Mouse (Mus musculus) layer of hippocampus, adult 9-10 months (tissue): ENCODE data around the gene Pdcd1.
"Not testable (repeated sequence)": the region's sequence is repeated elsewhere in the genome, so short reads cannot be mapped to it uniquely, and the experiment has no call there.

ENCODE experiments used
- DNase-seq: peaks from one replicate; pipeline ENCODE4 v3.0.0; 2022; ENCODE audit warnings: low spot score

The Pdcd1 gene

DNA sequence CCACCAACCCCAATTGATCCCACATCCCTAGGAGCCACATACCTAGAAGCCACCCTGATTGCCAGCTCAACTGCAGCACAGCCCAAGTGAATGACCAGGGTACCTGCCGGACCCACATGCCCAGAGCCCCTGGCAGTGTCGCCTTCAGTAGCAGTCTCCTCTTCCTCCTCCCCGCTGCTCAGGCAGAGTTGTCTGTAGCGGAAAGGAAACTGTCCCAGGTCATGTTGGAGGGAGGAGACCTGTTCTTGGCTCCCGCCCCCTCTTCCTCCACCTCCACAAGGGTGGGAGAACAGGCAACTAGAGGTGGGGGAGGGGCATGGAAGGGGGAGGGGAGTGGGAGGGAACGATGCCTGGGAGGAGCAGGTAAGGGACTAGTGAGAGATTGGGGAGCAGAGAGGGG, at the start of gene Pdcd1:
Pdcd1 (minus strand) TSS at position 181 of the 400 bp plus-strand sequence.
- no peak for DNase-seq

DNA sequence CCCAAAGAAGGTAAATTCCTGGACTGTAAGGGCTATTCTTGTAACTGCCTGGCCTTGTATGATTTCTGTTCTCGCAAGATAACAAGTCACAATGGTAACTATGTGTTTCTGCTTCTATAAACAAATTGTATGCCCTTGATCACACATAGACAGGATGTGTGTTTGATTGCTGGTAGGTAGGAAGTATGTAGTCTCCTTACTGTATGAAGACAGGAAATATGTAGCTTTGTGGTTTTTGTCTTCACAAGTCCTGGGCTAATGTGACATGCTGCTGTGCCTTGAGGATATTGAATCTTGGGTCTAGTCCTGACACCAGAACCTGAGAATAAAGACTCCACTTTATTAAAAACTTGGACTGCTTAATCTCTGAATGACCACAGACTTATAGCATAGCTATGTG, 39.4 kb upstream of the Pdcd1 start:
- no peak for DNase-seq

DNA sequence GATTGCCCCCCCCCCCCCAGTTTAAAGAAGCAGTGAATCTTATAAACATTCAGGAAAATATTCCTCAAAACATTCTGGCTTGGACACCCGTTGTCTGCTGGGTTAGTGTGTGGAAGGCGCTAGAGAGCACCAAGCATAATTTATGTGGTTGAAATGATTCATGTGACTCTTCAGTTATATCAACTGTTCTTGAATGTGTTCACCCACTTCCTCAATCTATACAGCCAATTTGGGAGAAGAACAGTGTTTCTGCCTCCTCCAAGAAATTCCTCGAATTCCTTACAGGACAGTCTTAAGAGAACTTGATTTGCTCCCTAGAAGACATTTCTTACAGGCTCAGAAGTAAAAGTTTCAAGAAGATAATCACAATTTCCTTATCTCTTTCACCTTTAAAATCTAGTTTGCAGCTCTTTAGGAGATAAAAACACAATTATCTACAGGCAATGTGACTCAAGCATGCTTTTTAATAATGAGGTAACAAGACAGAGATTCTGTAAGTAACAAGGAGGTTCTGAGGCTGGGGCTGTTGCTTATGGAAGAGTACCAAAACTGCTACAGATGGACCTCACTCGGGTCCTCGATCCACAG, 34.1 kb upstream of the Pdcd1 start:
- DNase-seq, result no peak

DNA sequence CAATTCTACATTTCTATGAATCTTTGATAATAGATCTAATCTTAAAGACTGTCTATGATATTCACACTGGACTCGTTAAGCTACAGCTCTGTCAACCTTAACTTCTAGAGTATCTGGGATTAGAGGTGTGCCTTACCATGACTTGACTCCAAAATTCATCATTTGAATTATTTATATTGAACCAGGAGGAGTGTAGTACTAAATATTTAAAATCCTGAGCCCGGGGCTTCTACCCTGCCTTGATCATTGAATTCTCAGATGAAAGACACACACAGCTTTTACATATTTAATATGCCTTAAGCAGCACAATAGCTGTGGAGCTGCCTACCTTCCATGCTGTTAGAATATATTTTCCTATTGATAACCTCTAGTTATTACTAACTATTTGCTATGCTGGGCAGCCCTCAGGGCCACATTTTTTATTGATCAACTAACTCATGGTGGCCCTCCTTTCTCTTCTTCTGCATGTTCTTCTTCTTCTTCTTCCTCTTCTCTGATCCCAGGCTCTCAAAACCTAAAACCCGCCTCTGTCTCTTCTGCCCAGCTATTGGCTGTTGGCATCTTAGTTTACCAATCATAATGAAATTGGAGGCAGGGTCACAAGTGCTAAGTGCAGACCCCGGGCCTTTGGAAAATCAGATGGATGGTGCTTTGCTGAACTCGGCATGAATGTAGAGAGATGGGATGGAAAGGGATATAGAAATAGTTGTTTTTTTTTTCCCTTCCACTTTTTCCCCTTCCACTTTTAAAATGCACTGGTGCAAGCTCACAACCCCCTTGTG, 33.2 kb upstream of the Pdcd1 start:
- DNase-seq, result no peak

DNA sequence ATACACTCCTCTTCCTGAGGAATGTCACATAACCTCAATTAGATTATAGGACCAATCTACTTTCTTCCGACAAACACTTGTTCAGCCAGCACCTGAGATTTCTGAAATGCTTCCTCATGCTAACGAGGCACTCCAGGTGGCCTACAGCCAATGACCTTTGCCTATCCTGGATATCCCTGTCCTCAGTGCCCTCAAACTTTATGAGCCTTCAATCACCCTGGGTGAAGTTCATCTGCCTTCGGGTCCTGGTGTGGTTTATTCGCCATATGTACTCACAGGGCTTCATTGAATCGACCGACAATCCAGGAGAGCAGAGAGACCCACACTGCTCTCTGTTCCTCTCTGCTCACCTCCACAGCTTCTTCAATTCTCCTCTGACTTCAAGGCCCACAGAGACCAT, 29.4 kb upstream of the Pdcd1 start:
- no peak for DNase-seq

DNA sequence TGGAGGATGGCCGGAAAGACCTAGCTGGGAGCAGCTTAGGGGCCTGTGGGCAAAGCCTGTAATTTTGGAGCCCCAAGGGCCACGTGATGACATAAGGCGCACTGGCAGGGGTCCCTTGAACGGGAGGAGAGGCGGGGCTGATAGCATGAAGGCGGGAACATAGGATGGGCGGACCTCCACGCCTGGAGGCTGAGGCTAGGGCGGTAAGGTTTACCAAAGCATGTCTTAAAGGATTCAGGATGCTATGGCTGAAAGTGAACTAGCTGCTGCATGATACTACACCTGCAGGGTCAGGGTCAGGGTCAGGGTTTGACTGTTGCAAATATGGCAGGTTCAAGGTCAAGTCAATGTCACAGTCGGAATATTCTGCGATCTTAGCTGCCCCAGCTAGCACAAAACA, 28.8 kb upstream of the Pdcd1 start:
- DNase-seq, result no peak

DNA sequence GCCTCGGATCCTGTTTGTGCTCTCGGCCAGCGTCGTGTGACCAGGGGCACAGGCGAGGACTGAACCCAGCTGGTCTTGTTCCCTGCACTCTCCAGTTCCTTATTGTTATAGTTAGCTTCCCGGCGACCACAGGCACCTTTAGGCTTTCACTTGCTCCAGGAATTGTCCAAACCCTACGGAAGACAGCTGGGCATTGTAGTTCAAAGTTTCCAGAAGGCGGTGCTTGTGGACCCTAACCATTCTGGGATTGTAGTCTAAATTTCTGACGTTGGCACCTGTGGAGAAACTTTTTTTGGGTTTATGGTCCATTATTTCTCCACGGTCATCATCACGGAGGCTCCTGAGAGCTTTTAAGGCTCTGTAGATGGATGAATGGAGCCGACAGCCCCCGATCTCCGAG, 28.4 kb upstream of the Pdcd1 start:
- no peak for DNase-seq

DNA sequence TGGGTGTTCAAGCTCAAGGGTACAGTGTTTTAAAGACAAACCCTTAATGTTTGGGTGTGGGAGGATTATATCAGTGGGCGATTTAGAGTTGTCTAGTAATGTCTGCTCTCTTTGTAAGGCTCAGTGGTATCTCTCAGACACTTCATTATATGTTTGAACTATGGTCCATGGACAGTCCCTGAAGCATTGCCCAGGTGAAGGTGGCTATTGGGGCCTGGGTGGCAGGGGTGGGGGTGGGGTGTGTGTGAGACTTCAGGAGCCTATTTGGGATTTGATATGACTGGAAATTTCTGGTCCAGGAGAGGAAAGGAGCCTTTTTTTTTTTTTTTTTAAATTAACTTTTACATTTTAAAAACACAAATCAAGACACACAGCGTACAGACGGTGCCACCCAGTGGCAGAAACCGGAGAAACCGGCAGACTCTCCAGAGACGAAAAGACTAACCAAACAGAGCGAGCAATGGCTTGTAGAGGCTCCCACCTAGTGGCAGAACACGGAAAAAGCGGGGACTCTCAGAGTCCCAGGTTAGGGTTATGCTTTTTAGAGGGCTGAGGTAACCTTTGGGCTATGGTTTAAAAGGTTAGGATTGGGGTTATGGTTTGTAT, 26.6 kb upstream of the Pdcd1 start:
- peak; percentile 98 for DNase-seq

DNA sequence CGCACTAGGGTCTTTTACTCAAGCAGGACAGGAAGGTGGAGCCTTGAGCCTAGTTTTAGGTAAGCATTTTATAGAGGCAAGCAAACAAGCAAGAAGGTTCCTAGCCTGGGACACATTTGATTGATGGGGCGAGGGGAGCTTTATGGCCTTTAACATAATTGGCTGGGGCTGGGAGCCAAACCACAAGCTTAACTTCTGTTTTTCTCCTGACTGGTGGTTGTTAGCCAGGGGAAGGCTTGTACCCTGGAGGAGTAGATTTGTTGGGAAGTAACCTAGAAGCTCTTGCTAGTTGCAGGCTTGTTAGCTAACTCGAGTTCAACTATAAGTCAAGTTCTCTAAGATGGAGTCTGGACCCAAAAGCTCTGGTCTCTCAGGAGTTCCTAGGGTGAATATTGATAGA, 26.0 kb upstream of the Pdcd1 start:
- no peak for DNase-seq

DNA sequence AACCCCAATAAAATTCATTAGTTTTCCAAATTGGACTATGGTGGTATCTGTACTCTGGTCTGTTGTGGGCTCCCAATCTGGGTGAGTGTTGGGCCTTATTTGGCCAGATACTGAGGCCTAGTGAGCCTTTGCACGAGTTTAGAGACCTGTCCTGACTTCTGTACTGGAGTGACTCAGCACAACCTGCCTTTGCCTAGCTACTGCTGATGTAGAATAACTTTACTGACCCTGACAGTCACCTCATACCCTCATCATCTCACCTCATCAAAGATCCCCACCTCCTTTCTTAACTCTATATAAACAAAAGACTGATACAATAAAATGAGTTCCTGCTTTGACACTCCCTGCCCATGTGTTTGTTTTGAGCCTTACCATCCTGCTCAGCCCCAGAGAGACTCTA, 24.3 kb upstream of the Pdcd1 start:
- DNase-seq, result no peak

DNA sequence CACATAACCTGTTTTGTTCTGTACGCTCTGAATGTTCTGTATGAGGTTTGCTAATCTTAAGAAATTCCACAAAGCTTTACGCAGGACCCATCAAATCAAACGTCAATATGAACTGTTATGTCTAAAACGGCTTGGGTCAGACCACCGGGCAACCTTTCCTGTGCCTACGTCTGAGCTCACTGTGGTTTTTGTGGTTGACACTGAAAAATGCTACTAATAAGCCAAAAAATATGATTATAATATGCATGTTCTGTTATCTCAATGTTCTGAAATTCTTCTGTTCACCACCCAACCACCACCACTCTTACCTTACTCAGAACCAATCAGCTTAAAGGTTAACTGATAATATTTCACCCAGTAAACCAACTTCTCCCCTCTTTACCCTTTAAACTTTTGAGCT, 22.4 kb upstream of the Pdcd1 start:
- DNase-seq, result no peak

DNA sequence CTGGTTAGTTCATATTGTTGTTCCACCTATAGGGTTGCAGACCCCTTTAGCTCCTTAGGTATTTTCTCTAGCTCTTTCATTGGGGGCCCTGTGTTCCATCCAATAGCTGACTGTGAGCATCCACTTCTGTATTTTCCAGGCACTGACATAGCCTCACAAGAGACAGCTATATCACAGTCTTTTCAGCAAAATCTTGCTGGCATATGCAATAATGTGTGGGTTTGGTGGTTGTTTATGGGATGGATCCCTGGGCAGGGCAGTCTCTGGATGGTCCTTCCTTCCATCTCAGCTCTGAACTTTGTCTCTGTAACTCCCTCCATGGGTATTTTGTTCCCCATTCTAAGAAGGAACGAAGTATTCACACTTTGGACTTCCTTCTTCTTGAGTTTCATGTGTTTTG, 5.9 kb upstream of the Pdcd1 start:
- not testable (repeated sequence) for DNase-seq

DNA sequence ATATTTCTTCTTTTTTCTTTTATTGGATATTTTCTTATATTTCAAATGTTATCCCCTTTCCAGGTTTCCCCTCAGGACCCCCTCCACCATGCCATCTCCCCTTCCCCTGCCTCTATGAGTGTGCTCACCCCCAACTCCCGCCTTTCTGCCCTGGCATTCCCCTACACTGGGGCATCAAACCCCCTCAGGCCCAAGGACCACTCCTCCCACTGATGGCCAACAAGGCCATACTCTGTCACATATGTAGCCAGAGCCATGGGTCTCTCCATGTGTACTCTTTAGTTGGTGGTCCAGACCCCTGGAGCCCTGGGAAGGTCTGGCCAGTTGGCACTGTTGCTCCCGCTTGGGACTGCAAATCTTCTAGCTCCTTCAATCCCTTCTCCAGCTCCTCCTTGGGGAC, 5.0 kb upstream of the Pdcd1 start:
- DNase-seq, result no peak

DNA sequence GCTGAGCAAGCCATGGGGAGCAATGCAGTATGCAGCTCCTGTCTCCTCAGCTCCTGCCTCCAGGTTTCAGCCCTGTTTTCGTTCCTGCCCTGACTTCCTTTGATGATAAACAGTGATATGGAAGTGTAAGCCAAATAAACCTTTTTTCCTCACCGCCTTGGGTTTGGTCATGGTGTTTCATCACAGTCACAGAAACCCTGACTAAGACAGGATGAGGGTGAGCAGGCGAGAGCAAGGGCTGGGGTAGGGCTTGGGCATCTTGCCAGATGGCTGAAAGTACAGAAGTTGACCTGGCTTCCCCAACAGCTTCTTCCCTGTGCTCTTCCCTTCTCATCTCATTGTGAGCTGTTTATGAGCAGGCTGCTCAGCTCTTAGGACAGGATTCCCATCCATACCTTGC, 3.6 kb upstream of the Pdcd1 start:
- DNase-seq, result no peak

DNA sequence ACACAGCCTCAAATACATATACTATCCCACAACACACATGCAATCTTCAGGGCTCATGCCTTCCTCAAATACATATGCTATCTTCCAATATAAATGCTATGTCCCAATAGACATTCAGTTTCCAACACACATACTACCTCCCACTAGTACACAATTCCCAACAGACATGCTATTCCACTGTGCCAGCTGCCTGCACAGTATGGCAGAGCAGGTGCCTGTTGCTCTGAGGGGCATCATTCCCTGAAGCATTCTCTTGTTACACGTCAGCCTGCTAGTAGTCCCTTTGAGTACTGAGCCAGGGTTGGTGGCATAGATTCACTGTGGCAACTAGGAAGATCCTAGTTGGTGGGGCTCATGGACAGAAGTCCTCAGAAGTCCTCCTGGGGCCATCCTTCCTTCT, 2.1 kb upstream of the Pdcd1 start:
- no peak for DNase-seq

DNA sequence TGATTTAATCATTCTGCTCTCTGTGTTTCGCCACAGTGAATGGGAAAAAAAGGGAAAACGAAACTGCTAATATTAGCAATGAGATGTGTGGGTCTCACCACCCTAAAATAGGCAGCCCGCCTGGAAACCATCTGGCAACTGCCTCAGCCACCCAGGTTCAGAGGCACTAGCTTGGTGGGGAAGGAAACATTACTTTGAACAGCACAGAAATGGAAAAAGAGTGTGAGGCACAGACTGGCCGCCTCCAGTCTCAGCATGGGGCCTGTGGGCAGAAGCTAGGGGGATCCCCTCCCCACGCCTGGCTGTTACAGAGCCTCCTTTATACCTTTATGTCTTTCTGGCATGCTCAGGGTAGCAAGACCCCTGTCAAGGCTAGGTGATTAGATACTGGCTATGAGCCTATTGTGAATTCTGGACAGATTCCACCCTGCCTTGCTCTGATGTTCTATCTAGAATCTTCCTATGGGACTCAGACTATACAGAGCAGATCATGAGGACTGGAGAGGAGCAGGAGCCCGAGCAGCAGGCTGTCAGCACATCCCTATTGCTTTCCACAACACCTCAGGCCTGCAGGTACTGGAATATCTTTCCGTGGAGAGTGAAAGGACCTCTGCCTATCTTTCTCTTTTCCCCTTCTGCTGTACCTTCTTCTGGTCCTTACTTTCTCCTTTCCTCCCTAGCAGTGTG, 1.3 kb upstream of the Pdcd1 start:
- DNase-seq, result peak; percentile 69

DNA sequence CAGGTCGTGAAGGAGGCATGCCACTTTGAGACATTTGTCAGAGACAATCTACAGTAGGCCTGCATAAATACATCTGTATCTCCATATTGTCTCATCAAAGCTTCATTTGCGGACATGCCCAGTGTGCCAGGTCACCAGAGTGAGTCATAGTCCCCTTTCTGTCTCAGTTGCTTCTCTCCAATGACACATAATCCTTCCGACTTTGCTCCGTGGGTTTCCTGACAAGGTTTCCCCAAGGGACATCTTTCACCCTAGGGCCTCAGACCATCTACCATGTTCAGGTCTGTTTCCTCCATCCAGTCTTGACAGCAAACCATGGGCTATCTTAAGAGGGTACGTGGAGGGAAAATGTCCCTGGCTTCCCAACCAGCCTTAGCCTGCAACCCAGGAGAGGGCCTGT, 1.2 kb downstream of the Pdcd1 start:
- DNase-seq, result no peak

DNA sequence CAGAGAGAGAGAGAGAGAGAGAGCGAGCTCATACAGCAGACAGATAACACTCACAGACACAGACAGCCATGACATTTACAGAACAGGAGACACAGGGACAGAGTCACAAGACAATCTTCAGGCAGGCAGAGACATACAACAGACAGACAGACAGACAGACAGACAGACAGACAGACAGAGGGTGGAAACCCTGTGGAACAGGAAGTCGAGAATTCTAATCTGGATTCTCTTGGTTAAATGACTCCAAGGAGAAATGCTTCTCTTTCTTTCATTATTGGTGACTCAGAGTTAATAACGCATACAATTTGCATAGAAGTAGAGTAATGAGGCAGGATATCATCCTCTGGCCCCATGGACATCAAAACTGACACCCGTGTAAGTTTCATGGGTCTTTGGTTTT, 5.8 kb downstream of the Pdcd1 start:
- no peak for DNase-seq

DNA sequence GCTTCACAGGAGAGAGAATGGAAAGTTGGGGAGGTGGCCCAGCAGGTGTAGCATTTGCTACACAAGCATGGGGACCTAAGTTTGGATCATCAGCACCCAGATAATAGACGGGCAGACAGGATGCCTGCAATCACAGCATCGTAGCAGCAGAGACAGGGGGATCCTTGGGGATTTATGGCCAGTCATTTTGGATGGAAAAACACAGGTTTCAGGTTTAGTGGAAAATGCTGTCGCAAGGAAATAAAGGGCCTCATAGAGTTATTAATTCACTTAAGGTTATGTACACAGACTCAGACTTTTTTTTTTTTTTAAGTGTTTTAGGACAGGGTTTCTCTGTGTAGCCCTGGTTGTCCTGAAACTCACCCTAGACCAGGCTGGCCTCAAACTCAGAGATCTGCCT, 6.8 kb downstream of the Pdcd1 start:
- no peak for DNase-seq

DNA sequence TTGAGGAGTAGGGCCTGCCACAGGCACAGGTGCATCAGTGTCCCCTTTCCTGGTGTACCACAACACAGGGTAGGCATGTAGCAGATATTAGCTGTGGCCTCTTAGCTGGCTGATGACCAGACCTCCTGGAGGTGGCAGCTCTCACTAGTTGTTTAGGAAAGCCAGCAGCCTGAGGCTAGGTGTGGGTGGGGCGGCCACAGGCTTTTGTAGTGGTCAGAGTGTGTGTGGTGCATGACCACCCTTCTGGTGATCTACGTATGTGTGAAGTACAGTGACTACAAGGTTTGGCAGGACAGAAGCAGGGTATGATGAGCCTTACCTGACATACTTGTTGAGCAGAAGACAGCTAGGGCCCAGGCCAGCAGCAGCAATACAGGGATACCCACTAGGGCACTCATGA, 12.0 kb downstream of the Pdcd1 start:
- DNase-seq, result no peak

DNA sequence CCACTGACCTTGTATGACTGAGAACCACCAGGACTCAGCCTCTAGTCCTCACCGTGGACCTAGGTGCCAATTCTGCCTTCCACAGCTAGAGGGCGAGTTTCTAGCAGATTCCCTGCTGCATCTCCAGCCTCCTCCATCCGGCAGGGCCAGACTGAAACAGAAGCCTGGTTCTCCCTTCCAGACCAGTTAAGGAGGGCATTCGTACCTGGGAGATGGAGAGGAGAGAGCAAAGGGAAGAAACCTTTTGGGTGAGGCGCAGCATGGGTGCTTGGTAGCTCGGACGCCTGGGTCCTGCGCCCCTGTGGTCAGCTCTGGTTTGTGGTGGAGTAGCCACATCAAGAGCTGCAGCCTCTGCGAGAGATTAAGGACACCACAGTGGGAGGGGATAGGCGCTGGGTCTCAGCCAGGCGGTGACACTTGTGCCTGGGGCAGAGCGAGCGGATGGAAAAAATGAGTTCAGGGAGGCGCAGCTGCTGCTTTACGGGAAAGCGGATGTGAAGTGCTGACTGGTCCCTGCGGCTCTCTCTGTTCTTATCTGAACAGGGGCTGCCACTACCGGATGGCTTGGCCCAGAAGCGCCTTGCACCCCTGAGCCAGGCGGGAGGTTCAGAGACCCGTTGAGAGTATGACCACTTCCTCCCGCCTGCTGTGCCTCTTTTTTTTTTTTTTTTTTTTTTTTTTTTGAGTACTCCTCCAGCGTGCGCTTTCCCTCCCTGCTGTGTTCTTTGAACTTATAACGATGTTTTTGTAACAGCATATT, 17.2 kb downstream of the Pdcd1 start:
- DNase-seq, result peak; percentile 87

DNA sequence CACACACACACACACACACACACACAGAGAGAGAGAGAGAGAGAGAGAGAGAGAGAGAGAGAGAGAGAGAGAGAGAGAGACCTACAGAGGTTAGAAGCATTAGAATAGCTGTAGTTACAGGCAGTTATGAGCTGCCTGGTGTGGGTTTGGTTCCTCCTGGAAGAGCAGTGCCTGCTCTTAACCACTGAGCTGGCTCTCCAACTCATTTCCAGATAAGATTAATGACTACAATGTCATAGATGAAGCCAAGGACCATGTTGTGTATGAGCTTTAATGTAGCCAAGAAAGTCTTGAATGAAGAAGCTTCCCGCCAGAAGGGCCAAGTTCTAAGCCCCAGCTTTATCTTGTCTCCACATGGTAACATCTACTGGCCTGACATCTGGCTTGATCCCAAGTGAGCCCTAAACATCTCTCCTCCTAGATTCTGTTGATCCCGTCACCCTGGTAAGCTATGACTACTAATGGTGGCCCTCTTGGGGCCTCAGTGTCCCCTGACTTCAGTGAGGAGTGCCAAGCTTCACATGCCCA, 19.2 kb downstream of the Pdcd1 start:
- DNase-seq, result no peak
